Mouse (Mus musculus) CH12.LX (cell line): Measurements from ENCODE around the gene Snx9. TPM values are rescaled to one million over a fixed set of nuclear protein-coding genes. Genes with fewer than 3 reads are reported as not detected.
A peak's percentile ranks its signal among the peaks of the same experiment; 100 is the strongest.

Experiments
- DNase-seq: peaks from one replicate; pipeline ENCODE4 v3.0.0-alpha.2; 2013; ENCODE audit errors: extremely low read depth
- H3K27ac ChIP-seq: 2 replicates; pipeline ENCODE4 v1.5.1; 2012; ENCODE audit warnings: low read depth, mild to moderate bottlenecking, control low read depth, moderate library complexity; ENCODE audit not compliant: insufficient read depth
- H3K27me3 ChIP-seq: replicated peaks from 2 replicates; pipeline ENCODE3; 2012; ENCODE audit warnings: inconsistent platforms
- H3K36me3 ChIP-seq, 2 experiments: replicated peaks in 1 of 2; 2 replicates each; pipeline versions ENCODE3 to v1.6.1; 2012; ENCODE audit warnings: inconsistent platforms in 1 of 2, low read length in 1 of 2, mild to moderate bottlenecking in 1 of 2, mixed read lengths in 1 of 2, moderate library complexity in 1 of 2; ENCODE audit not compliant: control insufficient read depth in 1 of 2, insufficient read depth in 1 of 2
- H3K4me1 ChIP-seq, 2 experiments: 2 replicates each; pipeline ENCODE4 v1.6.1; 2012; ENCODE audit warnings: inconsistent platforms in 1 of 2, moderate library complexity in 1 of 2; ENCODE audit not compliant: insufficient read depth in 2 of 2, control insufficient read depth in 1 of 2
- H3K4me2 ChIP-seq: 2 replicates; pipeline ENCODE4 v1.6.1; 2012; ENCODE audit warnings: low read depth, mild to moderate bottlenecking, control low read depth; ENCODE audit not compliant: poor library complexity, insufficient read depth, severe bottlenecking
- H3K4me3 ChIP-seq, 3 experiments: fragments of 150-350 bp in 1 of 3; sonication (generic) in 1 of 3; replicated peaks in 1 of 3; 2 replicates each; pipeline versions ENCODE3 to v1.5.1; 2011 to 2012; ENCODE audit warnings: low read depth in 2 of 3, low read length in 2 of 3, mild to moderate bottlenecking in 2 of 3, moderate library complexity in 2 of 3, control low read depth in 1 of 3, improper control_type of control experiment in 1 of 3, inconsistent platforms in 1 of 3, mixed read lengths in 1 of 3; ENCODE audit not compliant: poor library complexity in 1 of 3
- H3K79me2 ChIP-seq: replicated peaks from 2 replicates; pipeline ENCODE4 v1.6.1; 2012; ENCODE audit warnings: mild to moderate bottlenecking, moderate library complexity; ENCODE audit not compliant: control insufficient read depth, poor library complexity, insufficient read depth, severe bottlenecking; ENCODE audit errors: extremely low read depth
- H3K9ac ChIP-seq: 2 replicates; pipeline ENCODE4 v1.6.1; 2012; ENCODE audit warnings: low read depth, mild to moderate bottlenecking, control low read depth, moderate library complexity; ENCODE audit not compliant: insufficient read depth
- H3K9me3 ChIP-seq: replicated peaks from 2 replicates; pipeline ENCODE3; 2012; ENCODE audit warnings: low read length, inconsistent platforms, mixed read lengths
- BHLHE40 ChIP-seq: IDR thresholded peaks from 2 replicates; pipeline ENCODE4 v1.6.1; 2011; ENCODE audit warnings: mild to moderate bottlenecking, low read depth, low read length, improper control_type of control experiment
- CHD2 ChIP-seq: IDR thresholded peaks from 2 replicates; pipeline ENCODE4 v1.6.1; 2011; ENCODE audit warnings: low read length, improper control_type of control experiment
- CTCF ChIP-seq, 2 experiments: IDR thresholded peaks in 1 of 2; conservative IDR thresholded peaks in 1 of 2; 2 replicates each; pipeline ENCODE4 v1.5.1; 2011 to 2012; ENCODE audit warnings: low read depth in 2 of 2, low read length in 2 of 2, improper control_type of control experiment in 1 of 2, inconsistent platforms in 1 of 2, mild to moderate bottlenecking in 1 of 2, moderate library complexity in 1 of 2
- EP300 ChIP-seq: IDR thresholded peaks from 2 replicates; pipeline ENCODE4 v1.6.1; 2011; ENCODE audit warnings: low read length, improper control_type of control experiment
- GABPA ChIP-seq: IDR thresholded peaks from 2 replicates; pipeline ENCODE4 v1.6.1; 2012; ENCODE audit warnings: low read depth, low read length, improper control_type of control experiment, inconsistent platforms; ENCODE audit not compliant: insufficient replicate concordance
- IRF4 ChIP-seq: IDR thresholded peaks from 2 replicates; pipeline ENCODE4 v1.6.1; 2014; ENCODE audit warnings: low read depth, mild to moderate bottlenecking, inconsistent platforms, low read length, improper control_type of control experiment
- JUN ChIP-seq: IDR thresholded peaks from 2 replicates; pipeline ENCODE4 v1.6.1; 2011; ENCODE audit warnings: low read depth, mild to moderate bottlenecking, low read length, improper control_type of control experiment, moderate library complexity; ENCODE audit not compliant: insufficient read depth
- MAX ChIP-seq: IDR thresholded peaks from 2 replicates; pipeline ENCODE4 v1.6.1; 2011; ENCODE audit warnings: low read length, improper control_type of control experiment
- MAZ ChIP-seq: IDR thresholded peaks from 2 replicates; pipeline ENCODE4 v1.6.1; 2012; ENCODE audit warnings: low read depth, mild to moderate bottlenecking, inconsistent platforms, low read length, improper control_type of control experiment, moderate library complexity
- MXI1 ChIP-seq: IDR thresholded peaks from 2 replicates; pipeline ENCODE4 v1.6.1; 2011; ENCODE audit warnings: mild to moderate bottlenecking, low read depth, low read length, improper control_type of control experiment
- NRF1 ChIP-seq: IDR thresholded peaks from 2 replicates; pipeline ENCODE4 v1.6.1; 2014; ENCODE audit warnings: low read depth, mild to moderate bottlenecking, inconsistent platforms, low read length, improper control_type of control experiment, moderate library complexity
- PAX5 ChIP-seq: IDR thresholded peaks from 2 replicates; pipeline ENCODE4 v1.6.1; 2012; ENCODE audit warnings: low read length, inconsistent platforms, mixed read lengths
- RAD21 ChIP-seq: IDR thresholded peaks from 2 replicates; pipeline ENCODE4 v1.6.1; 2011; ENCODE audit warnings: low read depth, mild to moderate bottlenecking, low read length, improper control_type of control experiment, moderate library complexity
- RCOR1 ChIP-seq: conservative IDR thresholded peaks from 2 replicates; pipeline ENCODE4 v1.6.1; 2012; ENCODE audit warnings: low read depth, mild to moderate bottlenecking, inconsistent platforms, low read length, improper control_type of control experiment
- SMC3 ChIP-seq: IDR thresholded peaks from 2 replicates; pipeline ENCODE4 v1.6.1; 2011; ENCODE audit warnings: low read depth, low read length, improper control_type of control experiment
- TBP ChIP-seq: conservative IDR thresholded peaks from 2 replicates; pipeline ENCODE4 v1.6.1; 2011; ENCODE audit warnings: low read depth, low read length, improper control_type of control experiment
- TCF12 ChIP-seq: IDR thresholded peaks from 2 replicates; pipeline ENCODE4 v1.6.1; 2014; ENCODE audit warnings: low read depth, mild to moderate bottlenecking, inconsistent platforms, low read length, improper control_type of control experiment
- UBTF ChIP-seq: IDR thresholded peaks from 2 replicates; pipeline ENCODE4 v1.6.1; 2012; ENCODE audit warnings: low read depth, mild to moderate bottlenecking, inconsistent platforms, low read length, improper control_type of control experiment, moderate library complexity
- USF2 ChIP-seq: conservative IDR thresholded peaks from 2 replicates; pipeline ENCODE4 v1.6.1; 2011; ENCODE audit warnings: low read depth, low read length, improper control_type of control experiment
- ZC3H11A ChIP-seq: IDR thresholded peaks from 2 replicates; pipeline ENCODE4 v1.6.1; 2012; ENCODE audit warnings: low read depth, mild to moderate bottlenecking, inconsistent platforms, low read length, improper control_type of control experiment
- ZKSCAN1 ChIP-seq: IDR thresholded peaks from 2 replicates; pipeline ENCODE4 v1.6.1; 2012; ENCODE audit warnings: low read depth, inconsistent platforms, low read length, improper control_type of control experiment, borderline replicate concordance
- ZMIZ1 ChIP-seq: IDR thresholded peaks from 2 replicates; pipeline ENCODE4 v1.6.1; 2012; ENCODE audit warnings: low read depth, mild to moderate bottlenecking, inconsistent platforms, low read length, improper control_type of control experiment
- dilution Hi-C: fragments of 300-500 bp; cut with MboI; formaldehyde crosslinking; loops from 2 replicates; pipeline ENCODE4 v1.14.3; 2020; ENCODE audit warnings: low sequenced_read_pairs; ENCODE audit not compliant: extremely low pct_unique_long_range_greater_than_20kb, extremely low pct_ligation_motif_present
- in situ Hi-C: fragments of 300-500 bp; cut with MboI; formaldehyde crosslinking; loops from 3 replicates; pipeline ENCODE4 v1.14.3; 2019; ENCODE audit warnings: low sequenced_read_pairs, low pct_ligation_motif_present, low pct_unique_long_range_greater_than_20kb, mixed read lengths
- polyA plus RNA-seq: library from polyadenylated mRNA; unstranded; fragments of >175 nt; gene quantifications from 2 replicates; pipeline ENCODE4 v1.2.1, GENCODE M21; 2012; ENCODE audit warnings: low read depth; ENCODE audit not compliant: insufficient read length
- total RNA-seq, 2 experiments: library from RNA; depleted of rRNA; stranded (reverse); fragments of 300-350 nt in 1 of 2; fragments of >200 nt in 1 of 2; gene quantifications; 2 replicates each; pipeline ENCODE4 v1.2.3; 2012 to 2014

Snx9 gene
- total and polyA plus RNA-seq, 3 experiments = 16.3 to 26.3 (median 17.1) TPM

DNA sequence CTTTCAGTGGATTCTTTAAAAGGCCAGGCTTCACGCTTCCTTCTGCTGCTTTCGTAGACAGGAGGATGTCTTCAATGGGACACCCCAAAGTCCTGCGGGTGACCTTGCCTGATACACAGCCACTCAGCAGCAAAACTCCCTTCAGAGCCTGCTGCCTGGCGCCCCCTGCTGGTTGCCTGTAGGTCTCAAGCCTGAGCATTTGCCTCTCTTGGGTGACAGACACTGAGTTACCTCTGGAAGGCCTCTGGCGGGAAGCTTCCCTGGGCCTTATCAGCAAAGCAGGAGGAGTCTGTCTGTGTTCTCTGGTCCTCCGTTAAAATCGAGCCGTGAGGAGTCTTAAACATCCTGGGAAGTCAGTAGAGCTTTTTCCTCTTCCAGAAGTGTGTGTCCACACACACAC is 49.3 kb downstream of the Snx9 start:
- no peak overlapping the region for H3K4me3 ChIP-seq
- H3K9ac ChIP-seq = no peak overlapping the region
- no peaks in the 10 kb centered on the region for H3K9me3 ChIP-seq
- H3K27me3 ChIP-seq = no peaks in the 10 kb centered on the region
- in situ Hi-C loops (no loop called here), dilution Hi-C loops (no loop called here)
- H3K36me3 ChIP-seq = peaks cover 15 to 57% of the 10 kb centered on the region in 2 experiments
- peaks cover 9 to 49% of the 10 kb centered on the region in 2 experiments; a peak in 3 of 4 replicates for H3K4me1 ChIP-seq
- no peak overlapping the region for H3K27ac ChIP-seq
- no peak overlapping the region for H3K4me2 ChIP-seq
- peak; percentile 72 for DNase-seq
- no peak for TF ChIP-seq ZKSCAN1
- TF ChIP-seq IRF4 = no peak
- peak; percentile 94 for TF ChIP-seq SMC3
- no peak; the same call in 1 of the 2 replicates for TF ChIP-seq ZC3H11A
- no peak for TF ChIP-seq ZMIZ1
- no peak for TF ChIP-seq GABPA
- peak; percentile 81 for TF ChIP-seq RAD21
- no peak for TF ChIP-seq PAX5
- no peak for TF ChIP-seq EP300
- no peak for TF ChIP-seq CHD2
- TF ChIP-seq JUN = no peak
- no peak for TF ChIP-seq TBP
- TF ChIP-seq CTCF (conservative IDR thresholded peaks at IDR 0.05 in 1 of 2, IDR thresholded peaks at IDR 0.05 in 1 of 2; ENCODE audit: low read depth in 2 of 2, low read length in 2 of 2) = peak; percentile 79 to 94
- no peak for TF ChIP-seq MXI1
- no peak for TF ChIP-seq UBTF
- TF ChIP-seq NRF1 = no peak
- no peak for TF ChIP-seq BHLHE40
- no peak for TF ChIP-seq MAX
- no peak for TF ChIP-seq RCOR1
- no peak for TF ChIP-seq USF2
- no peak for TF ChIP-seq MAZ
- TF ChIP-seq TCF12 = no peak
- H3K79me2 ChIP-seq = no peaks in the 10 kb centered on the region
